Mouse (Mus musculus) E14TG2a.4 (cell line): ENCODE results near the gene Alpk1.

Experiments used
- CTCF ChIP-seq: conservative IDR thresholded peaks from 2 replicates; pipeline ENCODE4 v1.5.1; 2014; ENCODE audit warnings: low read length
- NANOG ChIP-seq: IDR thresholded peaks from 2 replicates; pipeline ENCODE4 v1.6.1; 2014; ENCODE audit warnings: borderline replicate concordance, low read length, mixed read lengths
- POU5F1 ChIP-seq: IDR thresholded peaks from 2 replicates; pipeline ENCODE4 v1.6.1; 2014; ENCODE audit warnings: low read length, borderline replicate concordance

DNA sequence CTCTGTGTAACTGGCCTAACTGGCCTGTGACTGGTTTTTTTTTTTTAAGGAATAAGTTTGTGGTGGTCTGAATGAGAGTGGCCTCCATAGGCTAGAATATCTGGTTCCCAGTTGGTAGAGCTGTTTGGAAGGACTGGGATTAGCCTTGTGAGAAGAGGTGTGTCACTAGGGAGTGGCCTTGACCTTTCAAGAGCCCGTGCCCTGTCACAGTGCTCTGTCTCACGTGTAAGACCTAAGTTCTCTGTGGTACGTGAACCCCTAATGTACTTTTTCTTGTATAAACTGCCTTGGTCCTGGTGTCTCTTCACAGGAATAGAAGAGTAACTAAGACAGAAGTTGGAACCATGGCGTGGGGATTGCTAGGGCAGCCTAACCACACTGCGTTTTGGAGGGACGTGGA, 25.7 kb upstream of the Alpk1 start:
- TF ChIP-seq CTCF (no peak), POU5F1 (no peak), NANOG (no peak)
